Comparison of ENCODE assay signal across 8 mouse cellular contexts in the genomic region with DNA sequence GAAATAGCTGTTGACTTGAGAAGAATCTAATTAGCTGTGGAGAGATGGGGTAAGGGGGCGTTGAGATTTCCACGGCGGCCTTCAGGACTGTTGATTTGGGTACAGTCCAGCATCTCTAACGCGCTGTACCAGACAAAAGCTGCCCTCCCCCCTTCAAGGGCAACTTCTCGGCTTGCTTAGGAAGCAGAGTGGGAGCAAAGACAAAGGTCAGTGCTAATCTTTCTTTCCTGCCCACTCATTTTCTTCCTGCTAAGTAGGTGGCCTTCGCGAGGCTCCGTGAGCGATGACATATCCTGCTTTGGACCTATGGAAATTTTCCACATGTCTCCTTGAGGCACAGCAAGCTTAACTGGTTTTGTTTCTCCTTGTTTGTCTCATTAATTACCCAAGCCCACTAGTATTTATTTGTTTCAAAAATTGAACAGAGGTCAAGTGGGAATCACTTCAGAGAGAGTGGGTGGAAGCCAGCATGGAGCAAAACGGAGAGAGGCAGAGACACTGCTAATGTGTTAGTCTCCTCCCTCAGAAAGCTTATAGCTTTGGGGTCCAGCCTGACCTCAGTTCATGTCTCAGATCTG. TPM values are rescaled to one million over a fixed set of nuclear protein-coding genes. Genes with fewer than 3 reads are reported as not detected.
A peak's percentile ranks its signal among the peaks of the same experiment; 100 is the strongest.
DNase-seq lines count a peak whose midpoint lies in the region; ATAC-seq and TF ChIP-seq lines count a peak whose summit lies in the region.
"Had no signal": no experiment of that assay in that cellular context is flagged by ENCODE, and none has a peak within 500 bp of the region (broad histone marks: within the 10 kb centered on the region; RNA-seq: fewer than 3 reads in every experiment).

No protein-coding gene starts in this region.

- 32% methylated on average over 11 of the region's 11 CpGs for WGBS in kidney, embryonic 15.5 days
- WGBS in embryonic facial prominence, embryonic 10.5 days: 63% methylated on average over 11 of the region's 11 CpGs
- WGBS in liver, postnatal 0 days (ENCODE audit: insufficient replicate concordance): 56% methylated on average over 11 of the region's 11 CpGs
- 52% methylated on average over 11 of the region's 11 CpGs for WGBS in hindbrain, embryonic 13.5 days

- H3K9ac ChIP-seq in kidney, embryonic 15.5 days: no peak overlapping the region
- H3K9ac ChIP-seq in liver, postnatal 0 days (replicated peaks): no peak overlapping the region
- no peak overlapping the region for H3K9ac ChIP-seq in hindbrain, embryonic 13.5 days
- H3K9ac ChIP-seq: limb, embryonic 12.5 days had no signal

- no peaks in the 10 kb centered on the region for H3K27me3 ChIP-seq in kidney, embryonic 15.5 days
- peaks cover 2% of the 10 kb centered on the region; the same call in 1 of the 2 replicates for H3K27me3 ChIP-seq in embryonic facial prominence, embryonic 10.5 days (replicated peaks; ENCODE audit: low read depth, poor library complexity, severe bottlenecking)
- H3K27me3 ChIP-seq in liver, postnatal 0 days (ENCODE audit: insufficient read depth, low read length): no peaks in the 10 kb centered on the region
- H3K27me3 ChIP-seq in hindbrain, embryonic 13.5 days: no peaks in the 10 kb centered on the region
- H3K27me3 ChIP-seq: limb, embryonic 12.5 days had no signal

- no peak overlapping the region for H3K4me3 ChIP-seq in kidney, embryonic 15.5 days (replicated peaks)
- H3K4me3 ChIP-seq in embryonic facial prominence, embryonic 10.5 days: no peak overlapping the region
- no peak overlapping the region for H3K4me3 ChIP-seq in liver, postnatal 0 days (ENCODE audit: low read depth, low read length)
- H3K4me3 ChIP-seq in hindbrain, embryonic 13.5 days: no peak overlapping the region
- H3K4me3 ChIP-seq: limb, embryonic 12.5 days had no signal

- no peak for DNase-seq in kidney, adult 9 months
- DNase-seq in adrenal gland, postnatal 14 days: peak; percentile 82
- no peak for DNase-seq in embryonic facial prominence, embryonic 10.5 days (ENCODE audit: low spot score)
- DNase-seq in liver, postnatal 0 days: no peak
- DNase-seq in thymus, postnatal 36 days: no peak

- ATAC-seq in kidney, embryonic 15.5 days (replicated peaks; ENCODE audit: low FRiP score): peak; percentile 24
- peak; percentile 43 for ATAC-seq in liver, postnatal 0 days
- no peak for ATAC-seq in hindbrain, embryonic 13.5 days (ENCODE audit: low FRiP score)

- no peaks in the 10 kb centered on the region for H3K36me3 ChIP-seq in kidney, embryonic 15.5 days
- H3K36me3 ChIP-seq in embryonic facial prominence, embryonic 10.5 days (replicated peaks): no peaks in the 10 kb centered on the region
- no peaks in the 10 kb centered on the region for H3K36me3 ChIP-seq in liver, postnatal 0 days (replicated peaks; ENCODE audit: insufficient read depth, low read length)
- no peaks in the 10 kb centered on the region for H3K36me3 ChIP-seq in hindbrain, embryonic 13.5 days
- H3K36me3 ChIP-seq: limb, embryonic 12.5 days had no signal

- 0 out of 2 replicates have a peak, but pooled peaks have one; percentile 11 for TF ChIP-seq EP300 in liver, postnatal 0 days (IDR thresholded peaks at IDR 0.05; ENCODE audit: low read depth)

- H3K9me3 ChIP-seq in kidney, embryonic 15.5 days (replicated peaks): no peaks in the 10 kb centered on the region
- H3K9me3 ChIP-seq in embryonic facial prominence, embryonic 10.5 days: peaks cover 5% of the 10 kb centered on the region; the same call in 1 of the 2 replicates
- no peaks in the 10 kb centered on the region for H3K9me3 ChIP-seq in liver, postnatal 0 days (ENCODE audit: low read length)
- H3K9me3 ChIP-seq in hindbrain, embryonic 13.5 days: no peaks in the 10 kb centered on the region

- peak overlapping the region; percentile 79 for H3K27ac ChIP-seq in kidney, embryonic 15.5 days
- 0 out of 2 replicates have a peak overlapping the region, but pooled peaks have one; percentile 1 for H3K27ac ChIP-seq in embryonic facial prominence, embryonic 10.5 days (replicated peaks)
- H3K27ac ChIP-seq in liver, postnatal 0 days (ENCODE audit: low read depth): peak overlapping the region; percentile 74
- H3K27ac ChIP-seq in hindbrain, embryonic 13.5 days: no peak overlapping the region
- H3K27ac ChIP-seq: limb, embryonic 12.5 days had no signal

- no peak overlapping the region for H3K4me2 ChIP-seq in kidney, embryonic 15.5 days
- no peak overlapping the region for H3K4me2 ChIP-seq in liver, postnatal 0 days (ENCODE audit: low read depth, low read length)
- no peak overlapping the region for H3K4me2 ChIP-seq in hindbrain, embryonic 13.5 days
- H3K4me2 ChIP-seq: limb, embryonic 12.5 days had no signal

- peaks cover 46% of the 10 kb centered on the region for H3K4me1 ChIP-seq in kidney, embryonic 15.5 days
- H3K4me1 ChIP-seq in embryonic facial prominence, embryonic 10.5 days: peaks cover 51% of the 10 kb centered on the region
- H3K4me1 ChIP-seq in liver, postnatal 0 days (ENCODE audit: insufficient read depth): 0 out of 2 replicates have a peak, but pooled peaks cover 3% of the 10 kb centered on the region
- H3K4me1 ChIP-seq in hindbrain, embryonic 13.5 days (replicated peaks): peaks cover 12% of the 10 kb centered on the region

- TF ChIP-seq CTCF in liver, postnatal 0 days (IDR thresholded peaks at IDR 0.05; ENCODE audit: low read depth): no peak

RNA-seq across cellular contexts. Expression of a gene that starts 25.2 kb away (rescaled TPM):
- polyA plus RNA-seq in kidney, embryonic 15.5 days (2015; fragmentation: Nextera tagmentation; extraction: Ambion mirVana): 13.9 and 15.5 TPM in 2 replicates
- 103 and 108 TPM in 2 replicates for total RNA-seq in adrenal gland, postnatal 14 days (2021)
- polyA plus RNA-seq in embryonic facial prominence, embryonic 10.5 days (2016; fragmentation: Nextera tagmentation; extraction: Ambion mirVana): 3.3 and 3.6 TPM in 2 replicates
- polyA plus RNA-seq in liver, postnatal 0 days (2015; fragmentation: Nextera tagmentation; extraction: Ambion mirVana): 5.6 and 6.9 TPM in 2 replicates
- polyA plus RNA-seq in hindbrain, embryonic 13.5 days (2015; fragmentation: Nextera tagmentation; extraction: Ambion mirVana): 3.2 and 3.6 TPM in 2 replicates
